Mouse (Mus musculus): ENCODE results near the gene Olfr1368.

Olfr1368 gene

GRCm38 (mm10) chr13:21145767-21146166 lies at the start of gene Olfr1368:
Gene Olfr1368, minus strand, starts transcription at chr13:21145867.
- DNase-seq (ENCODE audit: low read depth) = no peak

- no peak for DNase-seq (ENCODE audit: low read depth)
These were observed 39.9 kb upstream of the Olfr1368 start for GRCm38 (mm10) chr13:21185521-21185920.

- DNase-seq (ENCODE audit: low read depth) = no peak
These were observed 38.0 kb upstream of the Olfr1368 start for GRCm38 (mm10) chr13:21183661-21184060.

GRCm38 (mm10) chr13:21183066-21183465 lies 37.4 kb upstream of the Olfr1368 start:
- DNase-seq (ENCODE audit: low read depth) = no peak

GRCm38 (mm10) chr13:21181996-21182395 lies 36.3 kb upstream of the Olfr1368 start:
- no peak for DNase-seq (ENCODE audit: low read depth)

- peak; percentile 52 for DNase-seq (ENCODE audit: low read depth)
These were observed 35.2 kb upstream of the Olfr1368 start for GRCm38 (mm10) chr13:21180551-21181530.

GRCm38 (mm10) chr13:21179724-21180550 lies 34.3 kb upstream of the Olfr1368 start:
- peak; percentile 90 for DNase-seq (ENCODE audit: low read depth)

- no peak for DNase-seq (ENCODE audit: low read depth)
These were observed 33.7 kb upstream of the Olfr1368 start, which contains the start of gene Trim27 for GRCm38 (mm10) chr13:21179367-21179723. Gene Trim27, plus strand, starts transcription at chr13:21179445.

- DNase-seq (ENCODE audit: low read depth) = no peak
These were observed 32.7 kb upstream of the Olfr1368 start for GRCm38 (mm10) chr13:21178364-21178763.

GRCm38 (mm10) chr13:21177657-21178056 lies 32.0 kb upstream of the Olfr1368 start:
- no peak for DNase-seq (ENCODE audit: low read depth)

- no peak for DNase-seq (ENCODE audit: low read depth)
These were observed 31.1 kb upstream of the Olfr1368 start for GRCm38 (mm10) chr13:21176733-21177132.

GRCm38 (mm10) chr13:21173072-21173471 lies 27.4 kb upstream of the Olfr1368 start:
- DNase-seq (ENCODE audit: low read depth) = peak; percentile 91

GRCm38 (mm10) chr13:21172241-21173027 lies 26.8 kb upstream of the Olfr1368 start:
- DNase-seq (ENCODE audit: low read depth) = peak; percentile 85

GRCm38 (mm10) chr13:21171600-21172150 lies 26.0 kb upstream of the Olfr1368 start:
- DNase-seq (ENCODE audit: low read depth) = peak; percentile 72

- peak; percentile 22 for DNase-seq (ENCODE audit: low read depth)
These were observed 25.5 kb upstream of the Olfr1368 start for GRCm38 (mm10) chr13:21171156-21171530.

GRCm38 (mm10) chr13:21170431-21171155 lies 24.9 kb upstream of the Olfr1368 start:
- DNase-seq (ENCODE audit: low read depth) = no peak

- peak; percentile 83 for DNase-seq (ENCODE audit: low read depth)
These were observed 24.2 kb upstream of the Olfr1368 start for GRCm38 (mm10) chr13:21169657-21170430.

GRCm38 (mm10) chr13:21169121-21169656 lies 23.5 kb upstream of the Olfr1368 start:
- DNase-seq (ENCODE audit: low read depth) = no peak

GRCm38 (mm10) chr13:21168371-21169011 lies 22.8 kb upstream of the Olfr1368 start:
- peak; percentile 22 for DNase-seq (ENCODE audit: low read depth)
